Mouse (Mus musculus): Measurements from ENCODE around the gene Ccdc86. TPM values are rescaled to one million over a fixed set of nuclear protein-coding genes. Genes with fewer than 3 reads are reported as not detected.

Gene Ccdc86
- polyA plus RNA-seq, 1 experiment from 2014 or later: 12.1 TPM

GRCm38 (mm10) chr19:10959978-10960346, 10.9 kb upstream of the Ccdc86 start:
- Histone ChIP-seq H3K4me3 (ENCODE audit: low read depth, low read length) (no peak overlapping the region), H3K9ac (ENCODE audit: low read length) (no peak overlapping the region; the same call in 1 of the 2 replicates), H3K36me3 (ENCODE audit: control insufficient read depth, insufficient read depth, low read length) (no peaks in the 10 kb centered on the region), H3K4me2 (ENCODE audit: low read length) (no peak overlapping the region), H3K27ac (ENCODE audit: low read depth, low read length) (no peak overlapping the region), H3K4me1 (ENCODE audit: control insufficient read depth, insufficient read depth, low read length) (no peaks in the 10 kb centered on the region), H3K27me3 (replicated peaks; ENCODE audit: control insufficient read depth, insufficient read depth, low read length) (no peaks in the 10 kb centered on the region), H3K9me3 (replicated peaks; ENCODE audit: control insufficient read depth, low read length) (no peaks in the 10 kb centered on the region)
- 46% methylated on average over 12 of the region's 12 CpGs for WGBS
- no peak for DNase-seq (ENCODE audit: low spot score)
- ATAC-seq: no peak

GRCm38 (mm10) chr19:10959085-10959977, 10.3 kb upstream of the Ccdc86 start:
- no peak overlapping the region for H3K4me2 ChIP-seq (ENCODE audit: low read length)

GRCm38 (mm10) chr19:10952021-10952939, 3.2 kb upstream of the Ccdc86 start:
- H3K36me3 ChIP-seq (ENCODE audit: control insufficient read depth, insufficient read depth, low read length): no peaks in the 10 kb centered on the region
- H3K4me1 ChIP-seq (ENCODE audit: control insufficient read depth, insufficient read depth, low read length): peaks cover 16% of the 10 kb centered on the region
- H3K27me3 ChIP-seq (replicated peaks; ENCODE audit: control insufficient read depth, insufficient read depth, low read length): no peaks in the 10 kb centered on the region
- ATAC-seq (no peak), DNase-seq (ENCODE audit: low spot score) (no peak)
- no peak overlapping the region for H3K4me3 ChIP-seq (ENCODE audit: low read depth, low read length)
- no peaks in the 10 kb centered on the region for H3K9me3 ChIP-seq (replicated peaks; ENCODE audit: control insufficient read depth, low read length)
- H3K27ac ChIP-seq (ENCODE audit: low read depth, low read length): no peak overlapping the region
- WGBS: 75% methylated on average over 11 of the region's 11 CpGs
- no peak overlapping the region for H3K4me2 ChIP-seq (ENCODE audit: low read length)
- H3K9ac ChIP-seq (ENCODE audit: low read length): no peak overlapping the region

More at GRCm38 (mm10) chr19:10959085-10959977, 10.3 kb upstream of the Ccdc86 start:
- Histone ChIP-seq H3K9ac (ENCODE audit: low read length) (no peak overlapping the region; the same call in 1 of the 2 replicates), H3K27ac (ENCODE audit: low read depth, low read length) (no peak overlapping the region), H3K27me3 (replicated peaks; ENCODE audit: control insufficient read depth, insufficient read depth, low read length) (no peaks in the 10 kb centered on the region), H3K4me1 (ENCODE audit: control insufficient read depth, insufficient read depth, low read length) (no peaks in the 10 kb centered on the region), H3K9me3 (replicated peaks; ENCODE audit: control insufficient read depth, low read length) (no peaks in the 10 kb centered on the region), H3K36me3 (ENCODE audit: control insufficient read depth, insufficient read depth, low read length) (no peaks in the 10 kb centered on the region), H3K4me3 (ENCODE audit: low read depth, low read length) (no peak overlapping the region)
- DNase-seq (ENCODE audit: low spot score) (peak; percentile 85), ATAC-seq (peak; percentile 77)
- WGBS: 33% methylated on average over 11 of the region's 11 CpGs

- 26% methylated on average over 9 of the region's 9 CpGs for WGBS
These were observed 492 bp upstream of the Ccdc86 start for GRCm38 (mm10) chr19:10949558-10949957.

GRCm38 (mm10) chr19:10948416-10948815, 650 bp downstream of the Ccdc86 start:
- DNase-seq (ENCODE audit: low spot score): no peak
- H3K27me3 ChIP-seq (replicated peaks; ENCODE audit: control insufficient read depth, insufficient read depth, low read length): no peaks in the 10 kb centered on the region
- peaks cover 19% of the 10 kb centered on the region for H3K4me1 ChIP-seq (ENCODE audit: control insufficient read depth, insufficient read depth, low read length)
- no peak overlapping the region for H3K27ac ChIP-seq (ENCODE audit: low read depth, low read length)
- H3K9me3 ChIP-seq (replicated peaks; ENCODE audit: control insufficient read depth, low read length): no peaks in the 10 kb centered on the region
- H3K36me3 ChIP-seq (ENCODE audit: control insufficient read depth, insufficient read depth, low read length): peaks cover 19% of the 10 kb centered on the region
- H3K4me2 ChIP-seq (ENCODE audit: low read length): peak overlapping the region; percentile 98
- peak overlapping the region; percentile 55 for H3K4me3 ChIP-seq (ENCODE audit: low read depth, low read length)
- peak overlapping the region; percentile 76 for H3K9ac ChIP-seq (ENCODE audit: low read length)
- ATAC-seq: 0 out of 2 replicates have a peak, but pooled peaks have one; percentile 0
- WGBS: under 1% methylated on average over 20 of the region's 20 CpGs

More at GRCm38 (mm10) chr19:10949558-10949957, 492 bp upstream of the Ccdc86 start:
- DNase-seq (ENCODE audit: low spot score): no peak
- H3K27ac ChIP-seq (ENCODE audit: low read depth, low read length): 0 out of 2 replicates have a peak overlapping the region, but pooled peaks have one; percentile 39
- H3K36me3 ChIP-seq (ENCODE audit: control insufficient read depth, insufficient read depth, low read length): peaks cover 8% of the 10 kb centered on the region
- peak overlapping the region; percentile 98 for H3K4me2 ChIP-seq (ENCODE audit: low read length)
- ATAC-seq: peak; percentile 11
- peak overlapping the region; percentile 47; the same call in 1 of the 2 replicates for H3K9ac ChIP-seq (ENCODE audit: low read length)
- no peaks in the 10 kb centered on the region for H3K27me3 ChIP-seq (replicated peaks; ENCODE audit: control insufficient read depth, insufficient read depth, low read length)
- H3K4me1 ChIP-seq (ENCODE audit: control insufficient read depth, insufficient read depth, low read length): peaks cover 19% of the 10 kb centered on the region
- no peaks in the 10 kb centered on the region for H3K9me3 ChIP-seq (replicated peaks; ENCODE audit: control insufficient read depth, low read length)
- H3K4me3 ChIP-seq (ENCODE audit: low read depth, low read length): peak overlapping the region; percentile 55

- no peak for ATAC-seq
- peak overlapping the region; percentile 98 for H3K4me2 ChIP-seq (ENCODE audit: low read length)
- peak overlapping the region; percentile 55 for H3K4me3 ChIP-seq (ENCODE audit: low read depth, low read length)
- no peak overlapping the region for H3K27ac ChIP-seq (ENCODE audit: low read depth, low read length)
- H3K27me3 ChIP-seq (replicated peaks; ENCODE audit: control insufficient read depth, insufficient read depth, low read length): no peaks in the 10 kb centered on the region
- WGBS: 87% methylated on average over 5 of the region's 5 CpGs
- no peaks in the 10 kb centered on the region for H3K9me3 ChIP-seq (replicated peaks; ENCODE audit: control insufficient read depth, low read length)
- no peak for DNase-seq (ENCODE audit: low spot score)
- H3K36me3 ChIP-seq (ENCODE audit: control insufficient read depth, insufficient read depth, low read length): peaks cover 31% of the 10 kb centered on the region
- H3K9ac ChIP-seq (ENCODE audit: low read length): peak overlapping the region; percentile 76
- peaks cover 19% of the 10 kb centered on the region for H3K4me1 ChIP-seq (ENCODE audit: control insufficient read depth, insufficient read depth, low read length)
These were observed 1.8 kb downstream of the Ccdc86 start for GRCm38 (mm10) chr19:10947219-10947618.

GRCm38 (mm10) chr19:10946506-10946905, 2.6 kb downstream of the Ccdc86 start:
- no peak overlapping the region for H3K9ac ChIP-seq (ENCODE audit: low read length)
- H3K4me2 ChIP-seq (ENCODE audit: low read length): peak overlapping the region; percentile 98; the same call in 1 of the 2 replicates

GRCm38 (mm10) chr19:10943955-10944354, 5.1 kb downstream of the Ccdc86 start:
- Histone ChIP-seq H3K9me3 (replicated peaks; ENCODE audit: control insufficient read depth, low read length) (no peaks in the 10 kb centered on the region), H3K27ac (ENCODE audit: low read depth, low read length) (no peak overlapping the region), H3K9ac (ENCODE audit: low read length) (no peak overlapping the region), H3K36me3 (ENCODE audit: control insufficient read depth, insufficient read depth, low read length) (peaks cover 36% of the 10 kb centered on the region), H3K4me3 (ENCODE audit: low read depth, low read length) (no peak overlapping the region), H3K27me3 (replicated peaks; ENCODE audit: control insufficient read depth, insufficient read depth, low read length) (no peaks in the 10 kb centered on the region), H3K4me2 (ENCODE audit: low read length) (no peak overlapping the region), H3K4me1 (ENCODE audit: control insufficient read depth, insufficient read depth, low read length) (peaks cover 24% of the 10 kb centered on the region)
- DNase-seq (ENCODE audit: low spot score): no peak
- 90% methylated on average over 3 of the region's 3 CpGs for WGBS
- ATAC-seq: no peak

More at GRCm38 (mm10) chr19:10946506-10946905, 2.6 kb downstream of the Ccdc86 start:
- Histone ChIP-seq H3K36me3 (ENCODE audit: control insufficient read depth, insufficient read depth, low read length) (peaks cover 36% of the 10 kb centered on the region), H3K9me3 (replicated peaks; ENCODE audit: control insufficient read depth, low read length) (no peaks in the 10 kb centered on the region), H3K4me3 (ENCODE audit: low read depth, low read length) (no peak overlapping the region), H3K27me3 (replicated peaks; ENCODE audit: control insufficient read depth, insufficient read depth, low read length) (no peaks in the 10 kb centered on the region), H3K4me1 (ENCODE audit: control insufficient read depth, insufficient read depth, low read length) (peaks cover 19% of the 10 kb centered on the region), H3K27ac (ENCODE audit: low read depth, low read length) (no peak overlapping the region)
- WGBS: 87% methylated on average over 3 of the region's 3 CpGs
- DNase-seq (ENCODE audit: low spot score) (no peak), ATAC-seq (no peak)

All from forebrain, embryonic 14.5 days (tissue).